Mouse (Mus musculus) hindbrain, embryonic 11.5 days (tissue): ENCODE results near the gene Cd99l2. TPM values are rescaled to one million over a fixed set of nuclear protein-coding genes. Genes with fewer than 3 reads are reported as not detected.

Source experiments
- ATAC-seq: fragments of 200-750 bp; cut with Nextera tagmentation; 2 replicates; pipeline ENCODE4 v1.8.0; 2017; ENCODE audit warnings: mild to moderate bottlenecking, moderate TSS enrichment, moderate library complexity; ENCODE audit not compliant: low FRiP score
- DNase-seq: peaks from one replicate; pipeline ENCODE4 v3.0.0-alpha.2; 2015; ENCODE audit warnings: low spot score
- H3K27ac ChIP-seq: fragments of 300-500 bp; sonication (generic); 2 replicates; pipeline ENCODE4 v1.5.1; 2014; ENCODE audit warnings: mild to moderate bottlenecking, low read depth, low read length
- H3K27me3 ChIP-seq: fragments of 300-500 bp; sonication (generic); 2 replicates; pipeline ENCODE4 v1.6.1; 2014; ENCODE audit warnings: mild to moderate bottlenecking, low read length, moderate library complexity, mixed read lengths; ENCODE audit not compliant: control insufficient read depth, insufficient read depth
- H3K36me3 ChIP-seq: fragments of 300-500 bp; sonication (generic); 2 replicates; pipeline ENCODE4 v1.6.1; 2014; ENCODE audit warnings: mild to moderate bottlenecking, low read length, moderate library complexity, mixed read lengths; ENCODE audit not compliant: control insufficient read depth, insufficient read depth
- H3K4me1 ChIP-seq: fragments of 300-500 bp; sonication (generic); replicated peaks from 2 replicates; pipeline ENCODE4 v1.6.1; 2014; ENCODE audit warnings: low read length, mixed read lengths; ENCODE audit not compliant: control insufficient read depth, insufficient read depth
- H3K4me2 ChIP-seq: fragments of 300-500 bp; sonication (generic); replicated peaks from 2 replicates; pipeline ENCODE4 v1.6.1; 2014; ENCODE audit warnings: mild to moderate bottlenecking, low read depth, low read length
- H3K4me3 ChIP-seq: fragments of 300-500 bp; sonication (generic); 2 replicates; pipeline ENCODE4 v1.5.1; 2014; ENCODE audit warnings: low read depth, low read length
- H3K9ac ChIP-seq: fragments of 300-500 bp; sonication (generic); 2 replicates; pipeline ENCODE4 v1.6.1; 2014; ENCODE audit warnings: low read depth, low read length
- H3K9me3 ChIP-seq: fragments of 300-500 bp; sonication (generic); 2 replicates; pipeline ENCODE4 v1.6.1; 2016; ENCODE audit warnings: low read length; ENCODE audit not compliant: control insufficient read depth
- WGBS: fragments of 180-500 bp; shearing (Covaris S2); extraction: QIAGEN DNeasy Blood & Tissue Kit; methylation state at CpG from one replicate; pipeline ENCODE4 v1.1.7; 2014; 5-methylcytosine and 5-hydroxymethylcytosine counted together
- polyA plus RNA-seq: library from polyadenylated mRNA; unstranded; fragments of >200 nt; fragmentation: Nextera tagmentation; extraction: Ambion mirVana; gene quantifications from 2 replicates; pipeline ENCODE4 v1.2.1, GENCODE M21; 2014

Cd99l2 gene
- polyA plus RNA-seq, 1 experiment from 2014 or later = 23.0 TPM

- H3K36me3 ChIP-seq = no peaks in the 10 kb centered on the region
- DNase-seq = no peak
- 80% methylated on average over 6 of the region's 6 CpGs for WGBS
- H3K9me3 ChIP-seq = no peaks in the 10 kb centered on the region
- H3K4me3 ChIP-seq = no peak overlapping the region
- H3K4me1 ChIP-seq = no peaks in the 10 kb centered on the region
- H3K27ac ChIP-seq = no peak overlapping the region
- no peak overlapping the region for H3K4me2 ChIP-seq
- 0 out of 2 replicates have a peak, but pooled peaks have one; percentile 43 for ATAC-seq
- H3K27me3 ChIP-seq = no peaks in the 10 kb centered on the region
- no peak overlapping the region for H3K9ac ChIP-seq
Measured at GRCm38 (mm10) chrX:71456078-71456737, 36.4 kb downstream of the Cd99l2 start.

GRCm38 (mm10) chrX:71442916-71443315 lies 49.7 kb downstream of the Cd99l2 start:
- Histone ChIP-seq H3K4me3 (no peak overlapping the region), H3K9ac (no peak overlapping the region), H3K36me3 (no peaks in the 10 kb centered on the region), H3K4me2 (no peak overlapping the region), H3K27ac (no peak overlapping the region), H3K4me1 (no peaks in the 10 kb centered on the region), H3K9me3 (no peaks in the 10 kb centered on the region), H3K27me3 (no peaks in the 10 kb centered on the region)
- ATAC-seq (no peak), DNase-seq (no peak)
- WGBS = 81% methylated on average over 5 of the region's 5 CpGs

GRCm38 (mm10) chrX:71439473-71439872 lies 53.2 kb downstream of the Cd99l2 start:
- H3K9ac ChIP-seq = no peak overlapping the region
- H3K4me1 ChIP-seq = no peaks in the 10 kb centered on the region
- no peaks in the 10 kb centered on the region for H3K9me3 ChIP-seq
- 89% methylated on average over 6 of the region's 6 CpGs for WGBS
- no peak for DNase-seq
- no peak overlapping the region for H3K4me2 ChIP-seq
- no peaks in the 10 kb centered on the region for H3K27me3 ChIP-seq
- H3K27ac ChIP-seq = no peak overlapping the region
- no peaks in the 10 kb centered on the region for H3K36me3 ChIP-seq
- ATAC-seq = no peak
- H3K4me3 ChIP-seq = no peak overlapping the region

- no peaks in the 10 kb centered on the region for H3K4me1 ChIP-seq
- H3K4me2 ChIP-seq = no peak overlapping the region
- 81% methylated on average over 2 of the region's 2 CpGs for WGBS
- ATAC-seq (no peak), DNase-seq (no peak)
- no peak overlapping the region for H3K27ac ChIP-seq
- no peaks in the 10 kb centered on the region for H3K9me3 ChIP-seq
- no peak overlapping the region for H3K4me3 ChIP-seq
- no peaks in the 10 kb centered on the region for H3K36me3 ChIP-seq
- no peak overlapping the region for H3K9ac ChIP-seq
- no peaks in the 10 kb centered on the region for H3K27me3 ChIP-seq
Measured at GRCm38 (mm10) chrX:71435542-71435941, 57.1 kb downstream of the Cd99l2 start.

- DNase-seq (peak; percentile 26), ATAC-seq (peak; percentile 63)
- no peak overlapping the region for H3K27ac ChIP-seq
- no peak overlapping the region for H3K9ac ChIP-seq
- no peaks in the 10 kb centered on the region for H3K9me3 ChIP-seq
- H3K4me3 ChIP-seq = no peak overlapping the region
- no peak overlapping the region for H3K4me2 ChIP-seq
- H3K4me1 ChIP-seq = no peaks in the 10 kb centered on the region
- H3K27me3 ChIP-seq = no peaks in the 10 kb centered on the region
- no peaks in the 10 kb centered on the region for H3K36me3 ChIP-seq
- 39% methylated on average over 8 of the region's 8 CpGs for WGBS
Measured at GRCm38 (mm10) chrX:71434860-71435259, 57.8 kb downstream of the Cd99l2 start.

GRCm38 (mm10) chrX:71434448-71434847 lies 58.2 kb downstream of the Cd99l2 start:
- WGBS = 33% methylated on average over 1 of the region's 1 CpGs
- no peak overlapping the region for H3K27ac ChIP-seq
- H3K36me3 ChIP-seq = no peaks in the 10 kb centered on the region
- DNase-seq (peak; percentile 26), ATAC-seq (peak; percentile 67)
- no peaks in the 10 kb centered on the region for H3K27me3 ChIP-seq
- H3K4me3 ChIP-seq = no peak overlapping the region
- no peak overlapping the region for H3K4me2 ChIP-seq
- H3K9me3 ChIP-seq = no peaks in the 10 kb centered on the region
- no peaks in the 10 kb centered on the region for H3K4me1 ChIP-seq
- H3K9ac ChIP-seq = no peak overlapping the region

- Histone ChIP-seq H3K4me2 (no peak overlapping the region), H3K9ac (no peak overlapping the region), H3K27me3 (no peaks in the 10 kb centered on the region), H3K36me3 (no peaks in the 10 kb centered on the region), H3K4me3 (no peak overlapping the region), H3K27ac (no peak overlapping the region), H3K9me3 (no peaks in the 10 kb centered on the region), H3K4me1 (no peaks in the 10 kb centered on the region)
- DNase-seq = no peak
- ATAC-seq = no peak
- 81% methylated on average over 5 of the region's 5 CpGs for WGBS
Measured at GRCm38 (mm10) chrX:71430900-71431299, 61.7 kb downstream of the Cd99l2 start.

GRCm38 (mm10) chrX:71427491-71427890 lies 65.2 kb downstream of the Cd99l2 start:
- no peaks in the 10 kb centered on the region for H3K36me3 ChIP-seq
- no peak overlapping the region for H3K4me3 ChIP-seq
- no peaks in the 10 kb centered on the region for H3K27me3 ChIP-seq
- DNase-seq (no peak), ATAC-seq (no peak)
- H3K9ac ChIP-seq = no peak overlapping the region
- no peaks in the 10 kb centered on the region for H3K9me3 ChIP-seq
- H3K27ac ChIP-seq = no peak overlapping the region
- no peaks in the 10 kb centered on the region for H3K4me1 ChIP-seq
- H3K4me2 ChIP-seq = no peak overlapping the region

- H3K9ac ChIP-seq = no peak overlapping the region
- no peaks in the 10 kb centered on the region for H3K9me3 ChIP-seq
- no peak overlapping the region for H3K4me3 ChIP-seq
- DNase-seq (peak; percentile 83), ATAC-seq (peak; percentile 71; the same call in 1 of the 2 replicates)
- no peaks in the 10 kb centered on the region for H3K27me3 ChIP-seq
- H3K36me3 ChIP-seq = no peaks in the 10 kb centered on the region
- no peak overlapping the region for H3K27ac ChIP-seq
- H3K4me2 ChIP-seq = no peak overlapping the region
- H3K4me1 ChIP-seq = no peaks in the 10 kb centered on the region
- 44% methylated on average over 9 of the region's 9 CpGs for WGBS
Measured at GRCm38 (mm10) chrX:71425746-71426519, 66.7 kb downstream of the Cd99l2 start.
